Mouse (Mus musculus): ENCODE results near the gene B3gat1. TPM values are rescaled to one million over a fixed set of nuclear protein-coding genes. Genes with fewer than 3 reads are reported as not detected.

B3gat1 gene
- polyA plus RNA-seq (2021): not detected

- no peaks in the 10 kb centered on the region for H3K27me3 ChIP-seq
- no peak for DNase-seq (ENCODE audit: low read depth, low spot score)
- POLR2A ChIA-PET: no interaction called here
- no peak for ATAC-seq
- CTCF ChIA-PET: no interaction called here
- in situ Hi-C loops (cut with MboI; ENCODE audit: low pct_unique_long_range_greater_than_20kb): no loop called here
- no peak for TF ChIP-seq CTCF (IDR thresholded peaks at IDR 0.05)
Measured at GRCm38 (mm10) chr9:26733206-26733891, at the start of gene B3gat1. B3gat1 (plus strand) TSS chr9:26733728.

- no peak for TF ChIP-seq CTCF (IDR thresholded peaks at IDR 0.05)
- CTCF ChIA-PET: no interaction called here
- in situ Hi-C loops (cut with MboI; ENCODE audit: low pct_unique_long_range_greater_than_20kb): no loop called here
- POLR2A ChIA-PET: no interaction called here
- DNase-seq (ENCODE audit: low read depth, low spot score): no peak
- ATAC-seq: no peak
- no peaks in the 10 kb centered on the region for H3K27me3 ChIP-seq
Measured at GRCm38 (mm10) chr9:26689171-26689570, 44.4 kb upstream of the B3gat1 start.

GRCm38 (mm10) chr9:26689956-26690698 lies 43.4 kb upstream of the B3gat1 start:
- no peak for TF ChIP-seq CTCF (IDR thresholded peaks at IDR 0.05)
- no peak for ATAC-seq
- no peak for DNase-seq (ENCODE audit: low read depth, low spot score)
- ChIA-PET POLR2A (no interaction called here), CTCF (no interaction called here)
- H3K27me3 ChIP-seq: no peaks in the 10 kb centered on the region
- in situ Hi-C loops (cut with MboI; ENCODE audit: low pct_unique_long_range_greater_than_20kb): no loop called here

DNA sequence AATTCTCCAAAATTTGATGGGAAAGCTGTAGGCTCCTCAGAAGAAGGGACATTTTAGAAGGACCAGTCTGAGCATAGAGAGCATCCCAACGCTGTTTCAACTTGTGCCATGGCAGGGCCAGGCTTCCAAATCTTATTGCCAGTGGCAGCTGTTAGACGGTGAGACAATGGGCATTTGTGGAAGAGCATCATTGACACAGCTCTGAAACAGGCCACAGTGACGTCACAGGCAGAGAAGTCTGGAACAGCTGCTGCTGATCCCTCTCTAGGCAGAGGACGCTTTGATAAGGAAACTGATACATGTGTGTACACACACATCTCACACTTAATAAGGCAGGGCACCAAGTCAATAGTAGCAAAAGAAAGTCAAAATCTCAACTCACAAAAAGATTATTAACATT lies 40.9 kb upstream of the B3gat1 start:
- POLR2A ChIA-PET: no interaction called here
- no peak for TF ChIP-seq CTCF (IDR thresholded peaks at IDR 0.05)
- DNase-seq (ENCODE audit: low read depth, low spot score) (no peak), ATAC-seq (no peak)
- CTCF ChIA-PET: interaction anchor here (1.2 kb wide), 1 partner anchor 9 kb away, joined by 4 read pairs; no protein-coding TSS in a partner anchor
- in situ Hi-C loops (cut with MboI; ENCODE audit: low pct_unique_long_range_greater_than_20kb): no loop called here
- H3K27me3 ChIP-seq: no peaks in the 10 kb centered on the region

GRCm38 (mm10) chr9:26694656-26695055 lies 38.9 kb upstream of the B3gat1 start:
- no peak for DNase-seq (ENCODE audit: low read depth, low spot score)
- POLR2A ChIA-PET: no interaction called here
- H3K27me3 ChIP-seq: no peaks in the 10 kb centered on the region
- CTCF ChIA-PET: no interaction called here
- in situ Hi-C loops (cut with MboI; ENCODE audit: low pct_unique_long_range_greater_than_20kb): no loop called here
- no peak for ATAC-seq
- TF ChIP-seq CTCF (IDR thresholded peaks at IDR 0.05): no peak

- no peak for TF ChIP-seq CTCF (IDR thresholded peaks at IDR 0.05)
- DNase-seq (ENCODE audit: low read depth, low spot score): no peak
- ChIA-PET CTCF (no interaction called here), POLR2A (no interaction called here)
- H3K27me3 ChIP-seq: no peaks in the 10 kb centered on the region
- no peak for ATAC-seq
- in situ Hi-C loops (cut with MboI; ENCODE audit: low pct_unique_long_range_greater_than_20kb): no loop called here
Measured at GRCm38 (mm10) chr9:26695178-26695577, 38.4 kb upstream of the B3gat1 start.

DNA sequence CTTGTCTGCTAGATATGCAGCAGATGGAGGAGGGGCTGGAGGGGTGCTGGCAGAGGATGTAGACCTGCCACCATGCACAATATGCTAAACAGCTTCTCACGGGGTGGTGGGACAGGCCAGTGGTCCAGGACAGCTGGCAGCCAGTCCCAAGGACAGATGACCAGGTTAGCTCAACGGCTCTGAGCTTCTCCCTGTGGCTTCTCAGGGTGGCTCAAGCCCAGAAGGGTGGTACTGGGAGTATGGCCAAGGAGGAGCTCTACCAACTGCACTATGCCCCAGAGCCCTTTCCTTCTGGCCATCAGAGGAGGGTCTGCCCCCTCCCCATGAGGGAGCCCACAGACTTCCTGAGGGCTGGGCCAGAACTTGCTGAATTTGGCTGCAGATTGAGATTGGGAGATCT lies 35.2 kb upstream of the B3gat1 start:
- ChIA-PET POLR2A (interaction anchor here (0.6 to 0.7 kb wide), 2 partner anchors 28 to 1876 kb away, joined by 3 read pairs; no protein-coding TSS in a partner anchor), CTCF (no interaction called here)
- no peak for DNase-seq (ENCODE audit: low read depth, low spot score)
- no peak for TF ChIP-seq CTCF (IDR thresholded peaks at IDR 0.05)
- no peaks in the 10 kb centered on the region for H3K27me3 ChIP-seq
- no peak for ATAC-seq
- in situ Hi-C loops (cut with MboI; ENCODE audit: low pct_unique_long_range_greater_than_20kb): no loop called here

- DNase-seq (ENCODE audit: low read depth, low spot score) (no peak), ATAC-seq (no peak)
- in situ Hi-C loops (cut with MboI; ENCODE audit: low pct_unique_long_range_greater_than_20kb): no loop called here
- CTCF ChIA-PET: no interaction called here
- TF ChIP-seq CTCF (IDR thresholded peaks at IDR 0.05): no peak
- POLR2A ChIA-PET: no interaction called here
- H3K27me3 ChIP-seq: no peaks in the 10 kb centered on the region
Measured at GRCm38 (mm10) chr9:26700329-26700728, 33.2 kb upstream of the B3gat1 start.

DNA sequence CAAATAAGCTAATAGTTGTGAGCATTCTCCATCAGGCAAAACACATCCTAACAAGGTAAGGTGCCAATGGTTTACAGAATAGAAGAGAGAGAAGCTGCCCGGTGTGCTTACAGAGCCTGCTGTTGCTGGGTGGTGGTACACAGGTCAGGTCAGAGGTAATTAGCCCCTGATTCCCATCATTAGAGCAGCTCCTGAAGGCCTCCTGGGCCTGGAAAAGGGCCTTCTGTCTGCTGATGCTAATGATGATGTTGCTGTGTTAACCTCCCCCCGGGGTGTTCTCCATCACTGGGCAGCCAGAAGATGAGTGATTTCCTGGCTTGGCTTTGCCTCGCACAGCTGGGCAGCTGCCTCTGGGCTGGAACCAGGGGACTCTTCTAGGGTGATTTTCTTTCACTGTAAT lies 15.1 kb upstream of the B3gat1 start:
- in situ Hi-C loops (cut with MboI; ENCODE audit: low pct_unique_long_range_greater_than_20kb): no loop called here

GRCm38 (mm10) chr9:26721771-26722170 lies 11.8 kb upstream of the B3gat1 start:
- H3K27me3 ChIP-seq: no peaks in the 10 kb centered on the region
- TF ChIP-seq CTCF (IDR thresholded peaks at IDR 0.05): no peak
- ATAC-seq: no peak
- in situ Hi-C loops (cut with MboI; ENCODE audit: low pct_unique_long_range_greater_than_20kb): no loop called here
- POLR2A ChIA-PET: no interaction called here
- CTCF ChIA-PET: no interaction called here
- no peak for DNase-seq (ENCODE audit: low read depth, low spot score)

More for the DNA sequence above, 15.1 kb upstream of the B3gat1 start:
- peaks cover 6% of the 10 kb centered on the region for H3K27me3 ChIP-seq
- ChIA-PET CTCF (no interaction called here), POLR2A (no interaction called here)
- DNase-seq (ENCODE audit: low read depth, low spot score): no peak
- no peak for TF ChIP-seq CTCF (IDR thresholded peaks at IDR 0.05)
- ATAC-seq: no peak

DNA sequence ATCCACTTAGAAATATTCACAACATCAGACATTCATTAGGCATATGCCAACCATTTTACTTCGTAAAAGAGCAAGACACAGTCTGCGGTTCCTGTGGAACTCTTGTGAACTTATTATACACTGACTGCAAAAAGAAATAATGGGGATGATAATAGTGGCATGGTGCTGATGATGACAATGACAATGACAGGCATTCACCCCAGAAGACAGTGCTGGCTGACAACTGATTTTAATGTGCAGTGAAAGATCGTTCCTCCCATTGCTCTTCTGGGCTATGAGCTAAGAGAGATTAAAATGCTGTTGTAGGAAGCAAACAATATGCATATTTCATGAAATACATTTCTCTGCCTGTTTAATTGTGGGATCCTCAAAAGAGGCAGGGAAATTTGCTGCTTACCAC lies 7.8 kb upstream of the B3gat1 start:
- ATAC-seq: no peak
- in situ Hi-C loops (cut with MboI; ENCODE audit: low pct_unique_long_range_greater_than_20kb): no loop called here
- no peak for DNase-seq (ENCODE audit: low read depth, low spot score)
- ChIA-PET POLR2A (no interaction called here), CTCF (no interaction called here)
- no peak for TF ChIP-seq CTCF (IDR thresholded peaks at IDR 0.05)
- H3K27me3 ChIP-seq: no peaks in the 10 kb centered on the region

Data from Patski (cell line).